Mouse (Mus musculus): ENCODE measurements around the gene Znrf2.

Znrf2 gene

GRCm38 (mm10) chr6:54816388-54817065 is at the start of gene Znrf2:
TSS of gene Znrf2 (plus strand) at chr6:54816916.
- DNase-seq (ENCODE audit: low spot score in 2 of 2), result peak; percentile 84 to 93

- no peak for DNase-seq (ENCODE audit: low spot score in 2 of 2)
These were observed 49.0 kb upstream of the Znrf2 start for GRCm38 (mm10) chr6:54767746-54768145.

DNA sequence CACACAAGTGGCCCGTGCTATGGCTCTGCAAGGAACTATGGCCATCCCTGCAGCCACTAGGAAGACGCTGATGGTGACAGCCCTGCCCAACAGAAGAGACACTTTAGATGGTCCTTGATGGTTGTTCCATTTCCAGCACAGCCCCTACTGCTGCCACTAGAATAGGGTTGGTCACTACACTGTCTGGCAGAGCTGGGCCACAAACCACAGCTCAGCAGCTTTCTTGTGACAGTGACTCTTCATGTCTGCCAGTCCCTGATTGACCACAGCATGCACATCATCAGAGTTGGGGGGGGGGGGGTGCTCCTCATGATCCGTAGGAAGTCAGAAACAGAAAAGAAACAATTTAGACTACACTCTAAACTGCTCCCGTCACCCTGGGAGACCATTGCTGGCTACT is 46.0 kb upstream of the Znrf2 start:
- no peak for DNase-seq (ENCODE audit: low spot score in 2 of 2)

GRCm38 (mm10) chr6:54771171-54771570 is 45.5 kb upstream of the Znrf2 start:
- DNase-seq (ENCODE audit: low spot score in 2 of 2), result no peak

DNA sequence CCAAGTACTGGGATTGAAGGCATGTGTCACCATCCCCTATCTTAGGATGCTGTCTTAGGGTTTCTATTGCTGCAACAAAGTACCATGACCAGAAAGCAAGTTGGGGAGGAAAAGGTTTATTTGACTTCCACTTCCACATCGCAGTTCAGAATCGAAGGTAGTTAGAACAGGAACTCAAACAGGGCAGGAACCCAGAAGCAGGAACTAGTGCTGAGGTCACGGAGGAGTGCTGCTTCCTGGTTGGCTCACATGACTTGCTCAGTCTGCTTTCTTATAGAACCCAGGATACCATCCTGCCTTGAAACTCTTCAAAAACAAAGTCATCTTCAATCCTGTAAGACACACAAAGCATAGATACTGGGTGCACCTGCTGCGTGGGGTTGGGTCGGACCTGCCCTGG is 44.6 kb upstream of the Znrf2 start:
- DNase-seq (ENCODE audit: low spot score in 2 of 2), result no peak

GRCm38 (mm10) chr6:54775739-54776138 is 41.0 kb upstream of the Znrf2 start:
- no peak for DNase-seq (ENCODE audit: low spot score in 2 of 2)

DNA sequence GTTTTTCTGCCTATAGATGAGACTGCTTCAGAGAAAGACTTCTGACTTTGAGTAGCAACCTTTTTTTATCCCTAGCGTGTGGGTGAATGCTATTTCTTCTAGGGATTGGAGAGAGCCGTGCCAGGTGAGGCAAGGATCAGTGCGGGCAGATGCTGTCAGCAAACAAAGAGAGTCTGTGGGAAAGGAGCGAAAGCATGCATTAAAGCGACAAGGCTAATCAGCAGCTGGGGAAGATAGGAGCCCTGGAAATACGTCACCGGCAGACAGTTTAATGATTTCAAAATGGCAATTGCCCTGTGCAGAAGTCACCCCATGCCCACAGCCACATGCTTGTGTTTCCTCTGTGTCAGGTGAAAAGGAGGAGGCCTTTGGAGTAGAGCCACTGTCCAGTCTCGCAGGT is 39.1 kb upstream of the Znrf2 start:
- DNase-seq (ENCODE audit: low spot score in 2 of 2), result peak in 1 of 2 experiments; percentile 32

DNA sequence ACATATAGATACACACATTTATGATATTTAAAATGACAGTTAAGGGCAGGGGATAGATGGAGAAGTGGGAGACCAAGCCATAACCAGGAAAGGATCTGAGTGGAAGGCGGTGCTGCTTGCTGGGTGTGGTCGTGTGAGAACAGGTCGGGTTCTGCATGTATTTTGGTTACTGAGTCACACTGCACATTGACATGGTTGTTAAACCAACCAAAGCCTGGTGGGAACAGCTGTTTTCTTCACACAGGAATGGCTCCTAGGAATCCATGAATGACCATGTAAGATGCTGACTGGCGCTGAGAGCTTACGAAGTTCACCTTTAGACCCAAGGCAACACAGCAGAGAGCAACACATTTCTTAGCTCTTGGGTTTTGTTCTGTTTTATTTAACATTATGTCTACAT is 36.7 kb upstream of the Znrf2 start:
- no peak for DNase-seq (ENCODE audit: low spot score in 2 of 2)

DNA sequence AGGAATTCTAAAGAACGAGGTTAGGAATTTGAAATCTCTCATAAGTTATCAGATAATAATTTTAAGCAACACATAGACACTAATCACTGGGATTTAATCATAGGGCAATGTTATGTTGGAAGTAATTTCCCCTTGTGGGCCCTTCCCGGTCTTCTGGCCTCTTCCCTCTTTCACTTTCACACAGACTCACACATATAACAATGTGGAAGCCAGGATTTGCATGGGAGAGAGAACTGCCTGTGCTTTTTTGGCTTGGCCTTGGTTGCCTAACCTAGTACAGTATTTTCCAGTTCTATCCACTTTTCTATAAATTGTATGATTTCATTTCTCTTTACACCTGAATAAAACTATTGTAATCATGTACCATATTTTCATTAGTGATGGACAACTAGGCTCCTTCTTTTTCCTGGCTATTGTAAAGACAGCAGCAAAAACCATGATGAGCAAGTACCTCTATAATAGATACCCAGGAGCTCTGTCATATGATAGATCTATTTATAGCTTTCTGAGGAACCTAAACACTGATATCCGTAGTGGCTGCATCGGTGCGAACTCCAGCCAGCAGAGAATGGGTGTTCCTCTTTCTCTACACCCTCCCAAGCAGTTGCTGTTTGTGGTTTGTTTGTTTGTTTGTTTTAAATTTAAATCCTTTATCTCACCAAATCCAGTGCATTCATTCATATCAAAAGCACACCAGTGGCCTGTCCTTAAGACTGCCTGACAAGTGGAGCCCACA is 36.0 kb upstream of the Znrf2 start:
- DNase-seq (ENCODE audit: low spot score in 2 of 2), result no peak

DNA sequence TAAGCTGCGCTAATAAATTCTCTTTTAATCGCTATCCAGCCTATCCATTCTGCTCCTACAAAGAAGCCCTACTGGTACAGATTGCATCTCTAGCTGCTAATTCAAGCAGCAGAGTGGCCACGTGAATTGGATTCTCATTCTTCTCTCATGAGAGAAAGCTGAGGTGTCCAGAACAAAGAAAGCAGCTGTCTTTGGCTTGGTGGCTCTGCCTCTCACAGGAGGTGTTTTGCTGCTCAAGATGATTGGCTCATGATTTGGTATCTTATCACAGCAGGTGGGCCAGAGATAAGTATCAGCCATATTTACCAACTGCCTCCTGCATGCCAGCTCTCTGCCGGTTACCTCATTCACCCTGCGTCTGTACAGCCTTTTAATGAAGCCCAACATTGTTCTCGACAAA is 34.8 kb upstream of the Znrf2 start:
- no peak for DNase-seq (ENCODE audit: low spot score in 2 of 2)

- peak; percentile 79 to 83 for DNase-seq (ENCODE audit: low spot score in 2 of 2)
These were observed 31.5 kb upstream of the Znrf2 start for GRCm38 (mm10) chr6:54785098-54785730.

DNA sequence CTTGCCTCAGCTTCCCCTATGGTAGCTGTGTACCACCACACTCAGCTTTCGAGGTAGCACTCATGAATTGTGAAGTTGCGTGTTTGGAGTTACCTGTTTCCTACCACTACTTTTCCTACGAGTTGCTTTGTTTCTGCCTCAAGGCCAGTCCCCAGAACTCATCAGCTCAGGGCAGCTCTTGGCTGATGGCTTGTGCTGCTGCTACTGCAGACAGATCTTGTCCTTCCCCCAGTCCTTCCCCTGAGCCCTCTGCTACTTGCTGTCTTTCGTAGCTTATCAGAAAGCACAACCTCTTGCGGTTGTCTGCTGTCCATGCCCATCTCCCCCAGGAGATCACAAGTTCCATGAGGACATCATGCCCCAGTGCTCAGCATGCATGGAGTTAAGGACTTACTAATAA is 29.9 kb upstream of the Znrf2 start:
- DNase-seq (ENCODE audit: low spot score in 2 of 2), result no peak

DNA sequence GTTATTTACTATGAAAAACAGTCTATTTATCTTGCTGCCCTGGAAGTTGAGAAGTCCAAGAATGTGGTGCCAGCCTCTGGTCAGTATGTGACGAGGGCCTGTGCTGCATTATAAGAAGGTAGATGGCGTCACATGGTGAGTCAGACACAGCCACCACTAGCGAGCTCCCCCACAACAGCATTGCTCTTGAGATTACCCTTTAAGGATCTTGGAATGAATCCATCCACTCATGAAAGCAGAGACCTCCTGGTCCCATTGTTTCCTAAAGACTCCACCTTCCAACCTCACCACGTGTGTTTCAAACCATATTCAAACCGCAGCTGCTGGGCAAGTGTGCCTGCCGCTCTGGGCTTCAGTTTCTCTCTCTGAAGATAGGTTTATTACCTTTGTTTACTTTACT is 28.2 kb upstream of the Znrf2 start:
- DNase-seq (ENCODE audit: low spot score in 2 of 2), result no peak

- no peak for DNase-seq (ENCODE audit: low spot score in 2 of 2)
These were observed 27.6 kb upstream of the Znrf2 start for GRCm38 (mm10) chr6:54789139-54789538.

DNA sequence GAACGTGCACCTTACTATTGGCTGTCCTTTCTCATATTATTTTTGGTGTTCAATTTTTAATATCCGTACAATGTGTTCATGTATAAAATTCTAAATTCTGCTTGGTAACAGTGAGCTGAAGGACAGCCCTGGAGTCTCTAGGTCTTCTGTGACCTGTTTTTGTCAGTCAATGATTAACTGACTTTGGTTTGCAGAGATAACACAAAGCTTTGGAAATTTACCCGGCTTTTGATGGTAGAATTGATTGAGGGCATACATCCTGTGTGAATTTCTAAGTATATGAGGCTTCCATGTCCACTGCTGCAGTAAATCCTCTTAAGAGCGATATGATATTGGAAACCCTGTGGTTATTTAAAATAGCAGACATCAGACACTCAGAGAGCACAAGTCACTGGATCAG is 26.6 kb upstream of the Znrf2 start:
- DNase-seq (ENCODE audit: low spot score in 2 of 2), result no peak

DNA sequence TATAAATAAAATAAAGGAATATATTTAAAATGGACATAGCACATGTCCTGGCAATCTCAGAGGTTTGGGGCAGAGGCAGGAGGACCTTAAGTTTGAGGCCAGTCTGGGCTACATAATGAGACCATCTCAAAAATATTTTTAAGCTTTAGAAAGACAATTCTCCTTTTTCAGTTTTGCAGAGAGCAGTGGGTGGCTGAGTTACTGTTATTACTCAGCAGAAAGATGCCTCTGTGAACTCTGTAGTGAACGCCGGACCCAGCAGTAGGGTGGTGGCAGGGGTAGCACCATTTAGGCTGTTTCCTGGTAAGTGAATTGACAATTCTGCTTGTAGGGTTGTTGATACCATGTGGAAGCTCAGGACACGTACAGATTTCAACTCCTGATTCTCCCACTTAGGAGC is 22.9 kb upstream of the Znrf2 start:
- DNase-seq (ENCODE audit: low spot score in 2 of 2), result no peak

- no peak for DNase-seq (ENCODE audit: low spot score in 2 of 2)
These were observed 22.3 kb upstream of the Znrf2 start for GRCm38 (mm10) chr6:54794372-54794771.

DNA sequence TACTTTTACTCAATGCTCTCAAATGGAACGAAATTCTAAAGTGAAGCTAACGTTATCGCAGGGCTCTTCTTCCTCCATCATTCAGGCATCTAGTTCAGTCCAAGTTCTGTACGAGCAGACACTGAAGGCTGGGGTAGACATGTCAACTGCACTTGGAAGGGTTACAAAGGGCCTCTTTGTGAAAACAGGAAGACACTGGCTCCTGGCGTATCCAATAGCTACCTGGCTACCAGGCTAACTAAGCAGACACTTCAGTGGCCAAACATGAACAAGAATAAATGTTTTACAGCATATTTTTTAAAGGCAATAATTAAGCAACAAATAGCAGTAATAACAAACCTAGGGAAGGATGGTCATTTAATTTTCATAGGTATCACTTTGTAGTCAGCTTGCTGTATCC is 21.7 kb upstream of the Znrf2 start:
- no peak for DNase-seq (ENCODE audit: low spot score in 2 of 2)

GRCm38 (mm10) chr6:54795971-54796370 is 20.7 kb upstream of the Znrf2 start:
- DNase-seq (ENCODE audit: low spot score in 2 of 2), result no peak

DNA sequence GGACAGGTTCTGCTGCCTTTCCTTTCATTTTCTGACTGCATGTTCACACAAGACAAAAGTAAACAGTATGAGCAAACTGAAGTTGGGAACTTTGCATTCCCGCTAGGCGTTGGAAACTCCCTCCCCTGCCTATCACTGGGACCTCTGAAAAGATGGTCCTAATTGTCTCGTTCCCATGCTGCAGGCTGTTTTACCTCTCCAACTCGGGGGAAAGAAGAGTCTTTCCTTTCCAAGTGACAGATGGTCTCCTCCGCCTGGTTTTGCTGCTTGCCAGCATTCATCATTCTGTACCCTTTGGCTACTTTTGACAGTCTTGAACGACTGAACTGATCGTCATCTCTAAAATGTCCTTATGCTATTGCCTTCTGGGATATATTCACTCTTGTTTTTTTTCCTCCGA is 14.4 kb upstream of the Znrf2 start:
- no peak for DNase-seq (ENCODE audit: low spot score in 2 of 2)

DNA sequence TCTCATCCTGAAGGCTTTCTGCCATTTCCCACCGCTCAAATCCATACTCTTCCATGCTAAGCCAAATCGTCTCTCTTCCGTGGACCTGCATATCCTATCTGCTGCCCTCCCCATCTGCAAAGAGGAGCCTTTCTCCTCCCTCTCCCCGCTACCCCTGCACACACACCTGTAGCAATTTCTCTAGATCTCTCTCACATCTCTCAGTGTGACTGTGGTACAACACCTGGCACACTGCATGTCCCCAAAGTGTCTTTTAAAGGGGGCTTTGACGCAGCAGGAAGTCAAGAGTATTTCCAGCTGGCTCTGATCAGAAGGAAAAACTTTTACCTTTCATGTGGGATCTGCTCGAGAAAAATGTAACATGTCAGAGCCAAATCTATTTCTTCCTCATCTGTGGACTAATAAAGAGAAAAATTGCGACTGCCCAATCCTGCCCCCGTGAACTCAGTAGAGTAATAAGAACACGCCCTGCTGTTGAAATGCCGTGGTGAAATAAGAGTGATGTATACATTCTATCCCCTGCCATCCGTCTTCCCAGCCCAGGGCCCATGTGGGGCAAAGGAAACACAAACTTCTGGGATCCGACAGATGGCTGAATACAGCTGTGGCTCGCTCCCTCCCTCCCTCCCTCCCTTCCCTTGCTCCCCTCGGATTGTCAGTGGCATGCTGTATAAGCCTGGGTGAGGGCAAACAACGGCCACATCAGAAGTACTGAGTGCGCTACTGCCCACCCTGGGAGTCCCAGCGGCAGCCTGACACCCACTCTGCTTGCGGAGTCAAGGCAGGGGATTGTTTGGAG is 12.5 kb upstream of the Znrf2 start:
- DNase-seq (ENCODE audit: low spot score in 2 of 2), result no peak

GRCm38 (mm10) chr6:54805779-54806178 is 10.9 kb upstream of the Znrf2 start:
- DNase-seq (ENCODE audit: low spot score in 2 of 2), result no peak
